Mouse (Mus musculus): ENCODE measurements around the gene Fgf15. TPM values are rescaled to one million over a fixed set of nuclear protein-coding genes. Genes with fewer than 3 reads are reported as not detected.
"Not testable (repeated sequence)": the region's sequence is repeated elsewhere in the genome, so short reads cannot be mapped to it uniquely, and the experiment has no call there.

Fgf15 gene
- polyA plus RNA-seq, 1 experiment from 2014 or later, result 0.21 TPM

GRCm38 (mm10) chr7:144864160-144864670 lies 32.1 kb upstream of the Fgf15 start:
- H3K4me2 ChIP-seq, result no peak overlapping the region
- peaks cover 63% of the 10 kb centered on the region for H3K27me3 ChIP-seq (replicated peaks)
- no peak overlapping the region for H3K9ac ChIP-seq
- peaks cover 13% of the 10 kb centered on the region for H3K4me1 ChIP-seq
- 43% methylated on average over 3 of the region's 3 CpGs for WGBS
- H3K4me3 ChIP-seq (replicated peaks), result no peak overlapping the region
- no peak overlapping the region for H3K27ac ChIP-seq
- H3K9me3 ChIP-seq, result no peaks in the 10 kb centered on the region
- no peak for ATAC-seq (ENCODE audit: insufficient read depth, low FRiP score, low read depth)
- H3K36me3 ChIP-seq, result no peaks in the 10 kb centered on the region

- H3K4me1 ChIP-seq, result 0 out of 2 replicates have a peak, but pooled peaks cover under 1% of the 10 kb centered on the region
- no peak overlapping the region for H3K4me2 ChIP-seq
- ATAC-seq (ENCODE audit: insufficient read depth, low FRiP score, low read depth), result no peak
- H3K27ac ChIP-seq, result no peak overlapping the region
- no peaks in the 10 kb centered on the region for H3K36me3 ChIP-seq
- peaks cover 33% of the 10 kb centered on the region for H3K27me3 ChIP-seq (replicated peaks)
- no peaks in the 10 kb centered on the region for H3K9me3 ChIP-seq
- H3K4me3 ChIP-seq (replicated peaks), result no peak overlapping the region
- WGBS, result 52% methylated on average over 4 of the region's 4 CpGs
- no peak overlapping the region for H3K9ac ChIP-seq
Observed at GRCm38 (mm10) chr7:144867161-144867560, 29.2 kb upstream of the Fgf15 start.

DNA sequence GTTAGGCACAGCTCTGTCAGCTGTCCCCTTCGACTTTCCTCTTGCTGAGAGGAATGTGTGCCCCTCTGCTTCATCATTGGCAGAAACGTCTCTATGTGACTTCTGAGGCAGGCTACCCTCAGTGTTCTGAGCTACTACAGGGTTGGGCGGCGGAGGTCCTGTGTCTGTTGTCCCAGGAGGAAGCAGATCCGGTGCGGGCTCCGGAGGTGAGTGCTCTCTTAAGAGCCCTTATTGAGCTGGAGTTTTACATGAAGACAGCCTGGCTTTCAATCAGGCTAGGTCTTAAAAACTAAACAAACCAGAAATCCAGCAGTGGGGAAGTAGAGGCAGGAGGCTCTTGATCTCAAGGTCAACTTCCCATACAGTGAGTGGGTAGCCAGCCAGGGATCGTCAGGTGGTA lies 28.7 kb upstream of the Fgf15 start:
- Histone ChIP-seq H3K4me3 (replicated peaks) (no peak overlapping the region), H3K27me3 (replicated peaks) (peaks cover 30% of the 10 kb centered on the region), H3K9ac (no peak overlapping the region), H3K36me3 (no peaks in the 10 kb centered on the region), H3K4me1 (no peaks in the 10 kb centered on the region), H3K9me3 (no peaks in the 10 kb centered on the region), H3K27ac (no peak overlapping the region), H3K4me2 (no peak overlapping the region)
- ATAC-seq (ENCODE audit: insufficient read depth, low FRiP score, low read depth), result no peak
- 77% methylated on average over 8 of the region's 8 CpGs for WGBS

DNA sequence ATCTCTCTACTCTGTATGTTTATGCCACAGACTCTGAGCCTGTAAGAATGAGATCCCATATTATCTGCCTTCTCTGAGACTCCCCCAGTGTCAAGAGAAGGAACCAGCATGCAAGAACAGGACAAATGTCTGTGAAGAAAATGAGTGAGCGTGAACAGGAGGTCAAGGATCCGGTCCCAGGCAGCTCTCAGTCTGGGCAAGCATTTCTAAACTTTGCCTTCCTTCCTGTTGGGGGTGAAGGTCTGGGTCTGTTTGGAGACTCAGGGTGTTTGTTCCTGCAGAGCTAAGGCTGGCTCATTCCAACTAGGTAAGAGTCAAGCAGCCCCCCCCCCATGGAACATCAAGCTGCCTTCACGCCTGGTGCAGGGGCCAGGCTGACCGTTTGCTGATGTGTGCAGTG lies 23.9 kb upstream of the Fgf15 start:
- no peak overlapping the region for H3K4me3 ChIP-seq (replicated peaks)
- 56% methylated on average over 4 of the region's 4 CpGs for WGBS
- no peaks in the 10 kb centered on the region for H3K4me1 ChIP-seq
- no peak overlapping the region for H3K4me2 ChIP-seq
- H3K27me3 ChIP-seq (replicated peaks), result no peaks in the 10 kb centered on the region
- H3K36me3 ChIP-seq, result no peaks in the 10 kb centered on the region
- H3K27ac ChIP-seq, result no peak overlapping the region
- H3K9ac ChIP-seq, result no peak overlapping the region
- no peaks in the 10 kb centered on the region for H3K9me3 ChIP-seq
- ATAC-seq (ENCODE audit: insufficient read depth, low FRiP score, low read depth), result no peak

DNA sequence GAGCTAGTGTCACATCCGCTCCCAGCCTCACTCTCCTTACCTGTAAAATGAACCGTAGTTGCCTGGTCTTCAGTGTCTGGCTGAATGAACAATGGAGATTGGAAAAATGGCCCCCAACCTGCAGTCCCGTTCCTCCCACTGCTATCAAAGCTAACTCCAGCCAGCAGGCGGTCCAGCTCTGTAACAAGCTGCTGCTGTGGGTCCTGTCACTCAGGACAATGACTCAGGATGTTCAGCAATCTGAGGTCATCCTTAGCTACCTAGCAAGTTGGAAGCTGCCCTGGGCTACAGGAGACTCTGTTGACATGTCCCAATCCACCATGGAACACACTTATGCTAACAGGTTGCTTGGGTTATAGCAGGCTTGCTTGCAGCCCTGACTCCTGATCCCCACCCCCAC lies 23.2 kb upstream of the Fgf15 start:
- H3K4me3 ChIP-seq (replicated peaks), result no peak overlapping the region
- H3K27ac ChIP-seq, result no peak overlapping the region
- H3K27me3 ChIP-seq (replicated peaks), result no peaks in the 10 kb centered on the region
- no peaks in the 10 kb centered on the region for H3K4me1 ChIP-seq
- whole genome bisulfite sequencing, result 81% methylated on average over 4 of the region's 4 CpGs
- no peak overlapping the region for H3K4me2 ChIP-seq
- no peaks in the 10 kb centered on the region for H3K9me3 ChIP-seq
- H3K36me3 ChIP-seq, result no peaks in the 10 kb centered on the region
- ATAC-seq (ENCODE audit: insufficient read depth, low FRiP score, low read depth), result no peak
- H3K9ac ChIP-seq, result no peak overlapping the region

- WGBS, result 72% methylated on average over 4 of the region's 4 CpGs
Observed at GRCm38 (mm10) chr7:144874226-144874625, 22.1 kb upstream of the Fgf15 start.

DNA sequence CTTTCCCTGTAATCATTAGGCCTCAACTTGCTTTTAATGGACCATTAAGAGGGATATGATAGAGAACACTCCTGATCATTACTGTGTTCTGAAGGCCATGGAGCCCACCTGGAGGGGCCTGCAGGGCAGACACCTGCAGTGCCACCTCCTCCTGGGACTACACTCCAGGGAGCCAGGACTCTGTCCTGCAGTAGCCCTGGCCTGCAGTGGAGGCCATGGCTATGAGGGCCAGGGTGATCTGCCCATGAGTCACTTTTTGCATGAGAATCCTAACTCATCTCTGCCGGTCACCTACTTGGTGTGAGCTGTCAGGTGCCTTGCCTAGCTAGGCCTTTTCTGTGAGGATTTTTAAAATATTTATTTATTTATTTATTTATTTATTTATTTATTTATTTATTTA lies 17.9 kb upstream of the Fgf15 start:
- Histone ChIP-seq H3K4me2 (no peak overlapping the region), H3K27ac (no peak overlapping the region), H3K9me3 (no peaks in the 10 kb centered on the region), H3K36me3 (no peaks in the 10 kb centered on the region), H3K9ac (no peak overlapping the region), H3K4me3 (replicated peaks) (no peak overlapping the region), H3K27me3 (replicated peaks) (no peaks in the 10 kb centered on the region), H3K4me1 (no peaks in the 10 kb centered on the region)
- 80% methylated on average over 1 of the region's 1 CpGs for WGBS
- ATAC-seq (ENCODE audit: insufficient read depth, low FRiP score, low read depth), result no peak

More at GRCm38 (mm10) chr7:144874226-144874625, 22.1 kb upstream of the Fgf15 start:
- H3K4me1 ChIP-seq, result no peaks in the 10 kb centered on the region
- H3K4me2 ChIP-seq, result no peak overlapping the region
- H3K36me3 ChIP-seq, result no peaks in the 10 kb centered on the region
- no peak overlapping the region for H3K4me3 ChIP-seq (replicated peaks)
- no peak overlapping the region for H3K27ac ChIP-seq
- ATAC-seq (ENCODE audit: insufficient read depth, low FRiP score, low read depth), result no peak
- no peaks in the 10 kb centered on the region for H3K27me3 ChIP-seq (replicated peaks)
- H3K9ac ChIP-seq, result no peak overlapping the region
- H3K9me3 ChIP-seq, result no peaks in the 10 kb centered on the region

- Histone ChIP-seq H3K4me1 (no peaks in the 10 kb centered on the region), H3K4me2 (no peak overlapping the region)
- no peak for ATAC-seq (ENCODE audit: insufficient read depth, low FRiP score, low read depth)
Observed at GRCm38 (mm10) chr7:144883106-144883505, 13.2 kb upstream of the Fgf15 start.

DNA sequence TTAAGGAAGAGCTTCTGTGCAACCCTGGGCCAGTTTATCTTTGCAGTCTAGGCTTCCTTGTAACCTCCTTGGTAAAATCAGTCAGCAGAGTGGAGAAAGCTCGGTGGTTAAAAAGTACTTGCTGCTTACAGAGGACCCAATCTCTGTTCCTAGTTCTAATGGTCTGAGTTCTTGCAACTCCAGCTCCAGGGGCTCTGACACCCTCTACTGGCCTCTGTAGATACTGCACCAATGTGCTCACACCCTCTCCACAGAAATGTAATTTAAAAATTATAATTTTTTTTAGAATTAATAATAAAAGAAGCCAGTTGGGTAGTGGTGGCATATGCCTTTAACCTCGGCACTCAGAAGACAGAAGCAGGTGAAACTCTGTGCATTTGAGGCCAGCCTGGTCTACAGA lies 8.7 kb upstream of the Fgf15 start:
- no peak for ATAC-seq (ENCODE audit: insufficient read depth, low FRiP score, low read depth)
- Histone ChIP-seq H3K27me3 (replicated peaks) (peaks cover 17% of the 10 kb centered on the region; the same call in 1 of the 2 replicates), H3K9ac (no peak overlapping the region), H3K27ac (no peak overlapping the region), H3K9me3 (no peaks in the 10 kb centered on the region), H3K4me2 (no peak overlapping the region), H3K36me3 (no peaks in the 10 kb centered on the region), H3K4me3 (replicated peaks) (no peak overlapping the region), H3K4me1 (no peaks in the 10 kb centered on the region)
- WGBS, result 74% methylated on average over 2 of the region's 2 CpGs

More at GRCm38 (mm10) chr7:144883106-144883505, 13.2 kb upstream of the Fgf15 start:
- Histone ChIP-seq H3K9ac (no peak overlapping the region), H3K36me3 (no peaks in the 10 kb centered on the region), H3K27me3 (replicated peaks) (no peaks in the 10 kb centered on the region), H3K4me3 (replicated peaks) (no peak overlapping the region), H3K9me3 (no peaks in the 10 kb centered on the region), H3K27ac (no peak overlapping the region)
- 23% methylated on average over 2 of the region's 2 CpGs for WGBS

DNA sequence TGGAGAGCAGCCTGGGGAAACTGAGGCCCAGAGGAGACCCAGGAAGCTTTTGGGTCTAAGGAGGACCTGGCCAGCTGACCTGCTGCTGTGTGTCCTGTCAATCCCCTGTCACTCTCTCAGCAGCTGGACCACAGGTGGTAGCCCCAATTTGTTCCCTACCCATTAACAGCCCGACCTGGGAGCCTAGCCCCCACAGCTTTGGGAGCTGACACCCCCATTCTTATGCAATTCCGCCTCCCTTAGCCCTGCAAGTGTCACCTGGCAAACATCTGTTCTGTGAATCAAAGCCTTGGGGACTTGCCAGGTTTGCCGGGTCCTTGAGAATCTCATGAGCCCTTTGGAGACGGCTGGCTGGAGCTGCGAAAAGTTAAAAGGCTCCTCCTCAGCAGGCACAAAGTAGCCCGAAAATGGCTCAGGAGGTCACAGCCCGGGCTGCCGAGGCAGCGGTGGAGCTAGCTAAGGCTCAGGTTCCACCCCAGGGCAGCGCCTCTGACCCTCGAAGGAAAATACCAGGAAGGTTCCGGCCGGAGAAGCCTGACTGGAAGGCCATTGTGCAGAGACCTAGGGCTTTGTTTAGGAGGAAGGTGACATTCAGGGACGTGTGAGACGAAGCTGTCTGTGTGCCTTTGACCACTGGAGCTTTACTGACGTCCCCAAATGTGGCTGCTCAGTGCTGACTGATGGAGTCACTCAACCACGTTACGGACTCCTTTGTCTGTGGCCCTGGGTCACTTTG lies 7.6 kb upstream of the Fgf15 start:
- WGBS, result 9% methylated on average over 18 of the region's 18 CpGs
- H3K27me3 ChIP-seq (replicated peaks), result peaks cover 17% of the 10 kb centered on the region; the same call in 1 of the 2 replicates
- no peaks in the 10 kb centered on the region for H3K36me3 ChIP-seq
- H3K9me3 ChIP-seq, result no peaks in the 10 kb centered on the region
- no peak overlapping the region for H3K27ac ChIP-seq
- no peak overlapping the region for H3K4me3 ChIP-seq (replicated peaks)
- no peak for ATAC-seq (ENCODE audit: insufficient read depth, low FRiP score, low read depth)
- no peak overlapping the region for H3K9ac ChIP-seq
- H3K4me2 ChIP-seq, result no peak overlapping the region
- H3K4me1 ChIP-seq, result no peaks in the 10 kb centered on the region

- peaks cover 29% of the 10 kb centered on the region for H3K27me3 ChIP-seq (replicated peaks)
- not testable (repeated sequence) for H3K27ac ChIP-seq; H3K4me1 ChIP-seq; ATAC-seq (ENCODE audit: insufficient read depth, low FRiP score, low read depth); H3K4me2 ChIP-seq; H3K4me3 ChIP-seq (replicated peaks); H3K9ac ChIP-seq; H3K9me3 ChIP-seq; H3K36me3 ChIP-seq
- WGBS, result 75% methylated on average over 1 of the region's 1 CpGs
Observed at GRCm38 (mm10) chr7:144890661-144891060, 5.7 kb upstream of the Fgf15 start.

DNA sequence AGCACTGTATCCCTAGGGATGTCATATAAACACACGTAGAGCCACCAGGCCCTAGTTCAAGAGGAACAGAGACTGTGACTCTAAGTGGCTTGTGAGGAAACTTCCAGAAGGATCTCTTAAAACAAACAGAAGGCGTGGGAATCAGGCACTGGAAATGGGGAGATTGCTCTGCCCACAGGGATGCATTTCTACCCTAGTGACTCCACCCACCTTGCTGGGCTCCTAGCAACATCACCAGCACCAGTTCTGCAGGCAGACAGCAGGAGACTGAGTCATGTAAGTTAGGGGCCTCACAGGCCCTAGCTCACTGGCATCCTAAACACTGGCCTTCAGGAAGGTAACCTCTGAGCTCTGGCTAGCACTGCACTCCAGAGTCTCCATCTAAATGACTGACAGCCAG lies 4.5 kb upstream of the Fgf15 start:
- 79% methylated on average over 2 of the region's 2 CpGs for WGBS
- ATAC-seq (ENCODE audit: insufficient read depth, low FRiP score, low read depth), result no peak

More for the DNA sequence above, 4.5 kb upstream of the Fgf15 start:
- no peaks in the 10 kb centered on the region for H3K36me3 ChIP-seq
- H3K4me3 ChIP-seq (replicated peaks), result no peak overlapping the region
- H3K4me1 ChIP-seq, result peaks cover 17% of the 10 kb centered on the region
- peaks cover 41% of the 10 kb centered on the region for H3K27me3 ChIP-seq (replicated peaks)
- no peaks in the 10 kb centered on the region for H3K9me3 ChIP-seq
- H3K27ac ChIP-seq, result no peak overlapping the region
- H3K4me2 ChIP-seq, result no peak overlapping the region
- no peak overlapping the region for H3K9ac ChIP-seq
